Mouse (Mus musculus): ENCODE measurements around the gene Myom3. TPM values are rescaled to one million over a fixed set of nuclear protein-coding genes. Genes with fewer than 3 reads are reported as not detected.

Myom3 gene
- total and polyA plus RNA-seq, 2 experiments from 2014 or later, result 1.1 to 2.6 TPM

DNA sequence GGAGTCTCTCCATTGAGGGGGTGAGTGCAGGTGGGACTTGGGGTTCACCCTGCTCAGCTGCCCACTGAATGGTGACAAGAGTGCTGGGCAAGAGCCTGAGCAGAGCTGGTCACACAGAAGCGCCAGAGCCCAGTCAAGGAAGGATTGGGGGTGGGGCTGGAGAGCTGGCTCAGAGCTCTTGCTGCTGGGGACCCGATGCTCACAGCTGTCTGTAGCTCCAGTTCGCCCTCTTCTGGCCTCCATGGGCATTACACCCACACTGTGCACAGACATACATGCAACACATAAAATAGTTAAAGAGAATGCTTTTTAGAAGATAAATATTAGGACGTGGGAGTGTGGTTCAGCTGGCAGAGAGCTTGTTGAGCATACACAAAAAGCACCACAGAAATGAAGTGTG, 43.8 kb downstream of the Myom3 start:
- no peaks in the 10 kb centered on the region for H3K9me3 ChIP-seq (ENCODE audit: low read length)
- H3K27me3 ChIP-seq (ENCODE audit: insufficient read depth, low read length), result no peaks in the 10 kb centered on the region
- no peaks in the 10 kb centered on the region for H3K4me1 ChIP-seq (ENCODE audit: insufficient read depth)
- H3K9ac ChIP-seq, result no peak overlapping the region
- WGBS, result 52% methylated on average over 4 of the region's 4 CpGs
- DNase-seq (no peak), ATAC-seq (no peak)
- H3K36me3 ChIP-seq (ENCODE audit: insufficient read depth), result no peaks in the 10 kb centered on the region
- H3K27ac ChIP-seq (ENCODE audit: low read depth, low read length), result no peak overlapping the region
- peak; percentile 36; the same call in 1 of the 2 replicates for TF ChIP-seq CTCF (IDR thresholded peaks at IDR 0.05; ENCODE audit: low read depth)
- no peak overlapping the region for H3K4me3 ChIP-seq (ENCODE audit: low read depth, low read length)
- H3K4me2 ChIP-seq (ENCODE audit: low read depth), result no peak overlapping the region

DNA sequence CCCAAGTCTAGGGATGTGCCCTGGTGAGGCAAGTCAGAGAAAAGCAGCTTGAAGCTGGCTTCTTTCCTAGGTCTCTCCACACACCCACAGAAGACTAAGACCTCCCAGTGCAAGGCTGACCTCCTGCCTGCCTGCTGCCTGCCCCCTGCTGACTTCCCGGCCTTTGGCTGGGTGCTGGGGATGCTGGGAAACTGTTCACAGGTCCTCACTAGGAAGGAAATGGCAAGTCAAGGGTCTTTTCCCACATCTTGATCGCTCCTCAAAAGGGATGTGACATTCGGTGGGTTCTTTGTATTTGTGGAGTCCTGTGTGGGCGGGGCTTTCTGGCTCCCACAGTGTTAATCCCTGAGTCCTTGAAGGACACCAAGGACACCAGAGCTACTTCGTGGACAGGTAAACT, 44.7 kb downstream of the Myom3 start:
- no peaks in the 10 kb centered on the region for H3K9me3 ChIP-seq (ENCODE audit: low read length)
- H3K9ac ChIP-seq, result no peak overlapping the region
- no peaks in the 10 kb centered on the region for H3K36me3 ChIP-seq (ENCODE audit: insufficient read depth)
- no peak for TF ChIP-seq CTCF (IDR thresholded peaks at IDR 0.05; ENCODE audit: low read depth)
- H3K27ac ChIP-seq (ENCODE audit: low read depth, low read length), result no peak overlapping the region
- no peak overlapping the region for H3K4me3 ChIP-seq (ENCODE audit: low read depth, low read length)
- no peak overlapping the region for H3K4me2 ChIP-seq (ENCODE audit: low read depth)
- no peak for ATAC-seq
- DNase-seq, result no peak
- 84% methylated on average over 5 of the region's 5 CpGs for WGBS
- no peaks in the 10 kb centered on the region for H3K4me1 ChIP-seq (ENCODE audit: insufficient read depth)
- H3K27me3 ChIP-seq (ENCODE audit: insufficient read depth, low read length), result no peaks in the 10 kb centered on the region

DNA sequence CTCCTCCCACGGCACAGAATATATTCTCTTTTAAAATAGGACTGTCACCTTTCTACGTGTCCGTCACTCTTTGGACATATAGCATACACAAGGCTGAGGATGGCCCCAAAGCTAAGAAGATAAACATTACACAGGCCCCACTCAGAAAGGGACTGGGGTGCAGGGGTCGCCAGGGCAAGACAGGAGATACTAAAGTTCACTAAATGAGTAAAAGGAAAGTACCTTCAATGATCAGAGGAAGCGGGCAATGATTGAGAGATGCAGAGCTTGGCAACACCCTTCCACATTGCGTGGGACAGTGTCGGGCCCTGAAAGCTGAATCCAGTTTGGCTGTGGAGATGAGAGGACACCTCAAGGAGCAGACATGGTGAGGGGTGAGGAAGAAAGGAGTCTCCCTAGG, 55.4 kb downstream of the Myom3 start:
- Histone ChIP-seq H3K27me3 (ENCODE audit: insufficient read depth, low read length) (no peaks in the 10 kb centered on the region), H3K9ac (no peak overlapping the region), H3K4me1 (ENCODE audit: insufficient read depth) (no peaks in the 10 kb centered on the region), H3K4me2 (ENCODE audit: low read depth) (no peak overlapping the region), H3K27ac (ENCODE audit: low read depth, low read length) (no peak overlapping the region), H3K9me3 (ENCODE audit: low read length) (no peaks in the 10 kb centered on the region), H3K36me3 (ENCODE audit: insufficient read depth) (no peaks in the 10 kb centered on the region), H3K4me3 (ENCODE audit: low read depth, low read length) (no peak overlapping the region)
- TF ChIP-seq CTCF (IDR thresholded peaks at IDR 0.05; ENCODE audit: low read depth), result no peak
- ATAC-seq (no peak), DNase-seq (no peak)
- WGBS, result 75% methylated on average over 7 of the region's 7 CpGs

DNA sequence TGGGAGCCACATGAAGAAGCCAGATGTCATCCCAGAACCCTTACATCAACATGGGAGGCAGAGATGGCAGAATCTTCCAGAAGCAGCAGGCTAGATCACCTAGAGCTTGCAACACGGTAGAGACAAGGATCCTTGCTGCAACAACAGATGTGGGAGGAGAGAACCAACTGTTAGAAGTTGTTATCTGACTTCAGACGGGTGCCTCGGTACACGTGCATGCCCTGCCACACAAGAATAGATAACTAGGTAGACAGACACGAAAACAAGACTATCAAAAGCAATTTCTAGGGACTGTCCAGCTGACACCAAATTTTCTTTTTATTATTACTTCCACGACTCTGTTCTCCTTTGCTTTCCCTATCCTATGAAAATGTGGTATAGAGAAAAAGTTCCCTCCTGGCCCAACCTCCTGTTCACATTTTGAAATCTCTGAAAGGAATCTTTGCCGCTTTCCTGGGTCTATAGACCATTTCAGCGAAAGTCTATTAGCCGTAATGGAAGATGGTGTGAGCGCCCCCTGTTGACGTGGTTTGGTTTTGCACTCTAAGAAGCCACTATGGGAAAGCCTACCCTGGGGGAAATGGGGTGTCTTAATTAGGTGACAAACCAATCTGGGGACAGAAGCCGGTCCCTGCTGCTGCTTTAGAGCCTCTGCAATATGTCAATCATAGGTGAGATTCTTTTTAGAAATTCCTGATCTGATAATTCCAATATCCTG, 57.5 kb downstream of the Myom3 start:
- peak; percentile 69 for DNase-seq
- TF ChIP-seq CTCF (IDR thresholded peaks at IDR 0.05; ENCODE audit: low read depth), result peak; percentile 72

DNA sequence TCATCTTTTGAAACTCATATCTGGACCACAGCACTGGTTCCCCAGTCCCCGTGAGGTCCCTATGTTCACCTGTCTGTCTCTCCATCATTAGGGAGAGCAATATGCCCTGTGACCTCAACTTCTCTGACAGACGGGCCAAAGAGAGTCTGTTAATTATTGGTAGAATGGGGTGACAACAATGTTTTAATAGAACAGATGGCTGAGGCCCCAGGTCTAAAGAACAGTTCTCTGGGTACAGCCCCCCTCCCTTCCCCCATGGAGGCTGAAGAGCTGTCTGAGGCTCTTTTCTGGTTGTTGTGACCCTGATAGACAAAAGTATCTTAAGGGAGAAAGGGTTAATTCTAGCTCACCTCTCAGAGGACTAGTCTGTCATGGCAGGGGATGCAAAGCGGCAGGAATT, 58.9 kb downstream of the Myom3 start:
- no peak overlapping the region for H3K27ac ChIP-seq (ENCODE audit: low read depth, low read length)
- H3K4me3 ChIP-seq (ENCODE audit: low read depth, low read length), result no peak overlapping the region
- no peaks in the 10 kb centered on the region for H3K4me1 ChIP-seq (ENCODE audit: insufficient read depth)
- DNase-seq (no peak), ATAC-seq (no peak)
- no peak for TF ChIP-seq CTCF (IDR thresholded peaks at IDR 0.05; ENCODE audit: low read depth)
- no peaks in the 10 kb centered on the region for H3K36me3 ChIP-seq (ENCODE audit: insufficient read depth)
- no peak overlapping the region for H3K9ac ChIP-seq
- H3K27me3 ChIP-seq (ENCODE audit: insufficient read depth, low read length), result no peaks in the 10 kb centered on the region
- 74% methylated on average over 3 of the region's 3 CpGs for WGBS
- H3K9me3 ChIP-seq (ENCODE audit: low read length), result no peaks in the 10 kb centered on the region
- no peak overlapping the region for H3K4me2 ChIP-seq (ENCODE audit: low read depth)

More for the DNA sequence above, 57.5 kb downstream of the Myom3 start:
- Histone ChIP-seq H3K4me3 (ENCODE audit: low read depth, low read length) (no peak overlapping the region), H3K9ac (no peak overlapping the region), H3K9me3 (ENCODE audit: low read length) (no peaks in the 10 kb centered on the region), H3K27me3 (ENCODE audit: insufficient read depth, low read length) (no peaks in the 10 kb centered on the region), H3K36me3 (ENCODE audit: insufficient read depth) (no peaks in the 10 kb centered on the region), H3K27ac (ENCODE audit: low read depth, low read length) (no peak overlapping the region), H3K4me1 (ENCODE audit: insufficient read depth) (no peaks in the 10 kb centered on the region), H3K4me2 (ENCODE audit: low read depth) (no peak overlapping the region)
- no peak for ATAC-seq
- 39% methylated on average over 12 of the region's 12 CpGs for WGBS

DNA sequence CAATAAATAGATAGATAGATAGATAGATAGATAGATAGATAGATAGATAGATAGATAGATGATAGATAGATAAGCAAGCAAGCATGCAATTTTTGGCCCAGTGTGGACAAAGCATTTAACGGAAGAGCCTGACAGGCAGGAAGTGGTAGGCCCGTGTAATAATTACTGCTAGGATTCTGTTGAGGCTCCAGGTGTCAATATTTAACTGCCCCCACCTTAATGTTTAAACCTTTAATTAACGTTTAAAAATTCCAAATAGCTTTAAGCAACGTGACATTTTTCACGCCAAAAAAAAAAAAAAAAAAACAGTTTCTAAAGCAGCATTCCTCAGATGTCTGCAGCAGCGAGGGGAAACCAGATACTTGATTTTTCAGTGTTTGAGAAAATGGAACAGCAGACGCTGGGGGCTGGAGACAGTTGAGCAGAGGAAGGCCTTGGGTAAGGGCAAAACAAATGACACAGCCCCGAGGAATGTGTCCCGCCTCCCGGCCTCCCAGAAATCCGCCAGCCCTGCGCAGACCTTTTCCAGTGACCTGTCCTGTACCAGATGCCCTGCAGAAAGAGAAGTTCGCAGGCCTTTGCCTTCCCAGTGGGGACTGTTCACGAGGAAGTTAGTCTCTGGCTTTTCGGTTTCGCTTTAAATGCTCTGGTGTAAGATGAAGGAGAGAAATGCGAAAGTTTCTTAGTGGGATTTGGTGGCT, 60.5 kb downstream of the Myom3 start:
- Histone ChIP-seq H3K27me3 (ENCODE audit: insufficient read depth, low read length) (no peaks in the 10 kb centered on the region), H3K4me3 (ENCODE audit: low read depth, low read length) (no peak overlapping the region), H3K9me3 (ENCODE audit: low read length) (no peaks in the 10 kb centered on the region), H3K27ac (ENCODE audit: low read depth, low read length) (no peak overlapping the region), H3K36me3 (ENCODE audit: insufficient read depth) (no peaks in the 10 kb centered on the region), H3K9ac (no peak overlapping the region), H3K4me2 (ENCODE audit: low read depth) (no peak overlapping the region), H3K4me1 (ENCODE audit: insufficient read depth) (no peaks in the 10 kb centered on the region)
- DNase-seq, result no peak
- TF ChIP-seq CTCF (IDR thresholded peaks at IDR 0.05; ENCODE audit: low read depth), result no peak
- ATAC-seq, result no peak
- 80% methylated on average over 17 of the region's 17 CpGs for WGBS

DNA sequence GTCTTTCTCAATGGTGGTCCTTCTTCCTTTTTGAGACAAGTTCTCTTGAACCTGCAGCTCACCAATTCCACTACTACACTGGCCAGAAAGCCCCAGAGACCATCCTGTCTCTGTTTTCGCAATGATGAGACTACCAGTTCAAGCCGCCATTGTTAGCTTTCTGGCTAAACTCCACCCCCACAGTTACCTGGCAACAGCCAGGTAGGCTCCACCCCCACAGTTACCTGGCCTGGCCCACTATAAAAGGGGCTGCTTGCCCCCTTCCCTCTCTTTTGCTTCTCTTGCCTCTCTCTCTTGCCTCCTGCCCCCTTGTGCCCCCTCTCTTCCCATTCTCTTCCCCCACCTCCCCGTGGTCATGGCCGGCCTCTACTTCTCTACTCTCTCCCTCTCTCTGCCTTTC, 62.3 kb downstream of the Myom3 start:
- Histone ChIP-seq H3K27ac (ENCODE audit: low read depth, low read length) (no peak overlapping the region), H3K4me2 (ENCODE audit: low read depth) (no peak overlapping the region), H3K36me3 (ENCODE audit: insufficient read depth) (no peaks in the 10 kb centered on the region), H3K4me3 (ENCODE audit: low read depth, low read length) (no peak overlapping the region), H3K27me3 (ENCODE audit: insufficient read depth, low read length) (no peaks in the 10 kb centered on the region), H3K9me3 (ENCODE audit: low read length) (no peaks in the 10 kb centered on the region), H3K9ac (no peak overlapping the region), H3K4me1 (ENCODE audit: insufficient read depth) (no peaks in the 10 kb centered on the region)
- no peak for TF ChIP-seq CTCF (IDR thresholded peaks at IDR 0.05; ENCODE audit: low read depth)
- WGBS, result 75% methylated on average over 4 of the region's 4 CpGs
- DNase-seq, result no peak
- ATAC-seq, result no peak

All from forebrain, postnatal 0 days (tissue).